Mouse (Mus musculus): ENCODE measurements around the gene Lrch1.
A peak's percentile ranks its signal among the peaks of the same experiment; 100 is the strongest.

Lrch1 gene

GRCm38 (mm10) chr14:74852965-74853758, 94.5 kb downstream of the Lrch1 start:
- DNase-seq (ENCODE audit: inconsistent ontology term), result peak; percentile 88

GRCm38 (mm10) chr14:74851866-74852265, 95.8 kb downstream of the Lrch1 start:
- DNase-seq (ENCODE audit: inconsistent ontology term), result no peak

DNA sequence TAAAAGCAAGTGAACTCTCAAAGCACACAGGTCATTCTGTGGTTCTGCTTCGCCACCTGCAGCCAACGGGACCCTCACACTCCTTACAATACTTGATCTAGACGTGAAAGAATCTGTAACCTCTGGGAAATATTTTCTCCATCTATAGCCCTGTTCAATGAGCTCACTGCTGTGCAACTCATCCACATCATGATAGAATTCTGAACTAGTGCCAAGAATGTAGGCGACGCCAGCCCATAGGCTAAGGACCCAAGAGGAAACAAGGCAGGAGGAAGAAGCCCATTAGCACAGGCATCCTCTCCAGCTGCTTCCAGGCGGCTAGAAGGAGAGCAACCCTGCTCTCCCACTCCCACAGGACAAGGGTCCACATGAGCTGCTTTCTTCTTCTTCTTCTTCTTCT, 98.7 kb downstream of the Lrch1 start:
- DNase-seq (ENCODE audit: inconsistent ontology term), result no peak

DNA sequence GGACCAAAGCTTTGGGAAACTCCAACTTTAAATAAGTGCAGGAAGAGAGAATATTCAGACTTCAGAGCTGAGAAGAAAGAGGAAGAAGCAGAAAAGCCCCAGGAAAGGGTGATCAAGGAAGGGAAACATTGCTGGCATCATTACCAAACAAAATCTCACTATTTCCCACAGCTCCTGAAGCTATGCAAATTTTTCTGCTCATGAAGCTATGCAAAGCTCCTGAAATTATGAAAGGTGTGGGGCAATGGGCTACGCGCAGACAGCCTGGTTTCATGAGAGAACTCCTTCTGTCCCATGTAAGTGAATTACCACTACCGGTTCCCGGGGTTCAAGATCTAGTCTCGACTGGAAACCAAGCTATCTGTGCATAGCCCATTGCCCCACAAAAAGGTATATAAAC, 99.5 kb downstream of the Lrch1 start:
- DNase-seq (ENCODE audit: inconsistent ontology term), result no peak

- no peak for DNase-seq (ENCODE audit: inconsistent ontology term)
These were observed 100.2 kb downstream of the Lrch1 start for GRCm38 (mm10) chr14:74847311-74848133.

- no peak for DNase-seq (ENCODE audit: inconsistent ontology term)
These were observed 101.0 kb downstream of the Lrch1 start for GRCm38 (mm10) chr14:74846668-74847067.

- DNase-seq (ENCODE audit: inconsistent ontology term), result no peak
These were observed 101.9 kb downstream of the Lrch1 start for GRCm38 (mm10) chr14:74845661-74846274.

DNA sequence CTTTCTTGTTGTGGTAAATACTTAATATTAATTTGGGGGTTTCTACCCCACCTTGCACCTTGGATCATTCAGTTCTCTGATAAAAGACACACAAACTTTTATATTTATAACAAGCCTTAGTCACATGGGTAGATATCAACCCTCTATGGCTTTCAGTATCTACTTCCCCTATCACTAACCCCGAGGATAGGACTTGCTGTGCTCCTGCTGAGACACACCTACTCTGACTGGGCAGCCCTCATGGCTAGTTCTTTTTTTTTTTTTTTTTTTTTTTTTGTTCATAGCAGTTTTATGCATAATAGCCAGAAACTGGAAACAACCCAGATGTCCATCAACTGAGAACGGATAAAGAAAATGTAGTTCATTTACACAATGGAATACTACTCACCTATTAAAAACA, 106.0 kb downstream of the Lrch1 start:
- no peak for DNase-seq (ENCODE audit: inconsistent ontology term)

DNA sequence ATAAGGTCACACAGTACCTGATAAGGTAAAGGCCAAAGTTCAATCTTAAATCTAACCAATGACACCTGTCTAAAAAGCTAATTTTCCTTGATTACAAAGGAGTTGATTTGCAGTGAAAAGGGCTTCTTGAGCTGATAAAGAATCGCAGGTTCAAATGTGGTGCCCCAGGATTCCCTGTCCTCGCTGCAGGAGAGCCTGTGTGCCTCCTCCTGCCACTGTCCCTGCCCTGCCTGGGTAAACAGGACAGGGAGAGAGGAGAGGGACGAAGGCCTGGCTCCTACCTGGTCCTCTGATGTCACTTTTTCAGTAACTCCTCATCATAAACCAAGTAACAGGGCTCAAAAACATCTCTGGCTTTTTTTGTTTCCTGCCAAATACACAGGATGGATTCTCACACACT, 106.4 kb downstream of the Lrch1 start:
- DNase-seq (ENCODE audit: inconsistent ontology term), result no peak

DNA sequence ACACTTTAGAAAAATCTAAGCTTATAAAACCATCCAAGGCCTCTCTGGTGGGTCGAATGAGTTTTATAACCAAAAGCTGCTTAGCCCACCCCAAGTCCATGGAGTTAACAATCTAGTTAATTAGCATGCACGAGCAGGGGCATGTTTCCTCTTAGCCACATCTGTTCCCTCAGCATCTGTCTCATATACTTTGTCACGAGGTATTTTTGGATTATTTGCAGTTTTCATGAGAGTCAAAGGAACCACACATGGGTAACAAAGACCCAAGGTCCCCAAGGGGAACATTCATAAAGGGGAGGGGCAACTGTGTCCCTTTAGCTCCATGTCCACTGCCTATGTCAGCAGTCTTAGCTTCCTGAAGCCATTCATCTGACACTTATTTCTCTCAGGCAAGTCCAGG, 106.9 kb downstream of the Lrch1 start:
- no peak for DNase-seq (ENCODE audit: inconsistent ontology term)

DNA sequence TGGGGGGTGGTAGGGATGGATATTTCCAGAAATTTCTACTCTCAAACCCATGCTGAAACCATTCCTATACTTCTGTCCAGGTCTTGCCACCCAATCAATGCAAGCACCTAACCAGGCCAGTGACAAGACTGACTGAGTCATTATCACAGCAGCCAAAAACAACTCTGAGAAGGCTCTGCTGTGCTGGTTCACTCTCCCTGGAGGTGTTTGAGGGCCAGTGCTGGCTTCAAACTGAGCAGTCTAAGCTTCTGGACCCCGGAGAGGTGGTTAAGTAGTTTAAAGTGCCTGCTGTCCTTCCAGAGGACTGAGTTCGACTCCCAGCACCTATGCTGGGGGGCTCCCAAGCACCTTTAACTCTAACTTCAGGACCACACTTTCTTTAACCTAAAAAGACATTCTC, 107.3 kb downstream of the Lrch1 start:
- peak; percentile 47 for DNase-seq (ENCODE audit: inconsistent ontology term)

DNA sequence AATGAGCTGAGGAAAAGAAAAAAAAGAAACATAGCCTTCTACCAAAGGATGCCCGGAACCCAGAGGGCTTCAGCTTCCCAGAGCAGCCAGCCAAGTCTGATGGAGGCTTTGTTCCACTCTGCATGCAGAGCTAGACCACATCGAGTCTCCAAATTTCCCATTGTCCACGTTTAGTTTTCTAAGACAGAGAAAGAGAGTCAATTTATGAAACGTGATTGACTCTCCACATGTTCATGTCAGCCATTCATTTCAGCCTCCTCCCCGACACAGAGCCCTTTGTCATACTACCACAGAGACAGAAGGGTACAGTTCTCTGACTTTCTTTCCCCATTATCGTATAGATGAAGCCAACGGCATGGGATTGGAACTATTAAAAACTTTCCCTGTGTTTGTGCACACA, 108.9 kb downstream of the Lrch1 start:
- DNase-seq (ENCODE audit: inconsistent ontology term), result no peak

DNA sequence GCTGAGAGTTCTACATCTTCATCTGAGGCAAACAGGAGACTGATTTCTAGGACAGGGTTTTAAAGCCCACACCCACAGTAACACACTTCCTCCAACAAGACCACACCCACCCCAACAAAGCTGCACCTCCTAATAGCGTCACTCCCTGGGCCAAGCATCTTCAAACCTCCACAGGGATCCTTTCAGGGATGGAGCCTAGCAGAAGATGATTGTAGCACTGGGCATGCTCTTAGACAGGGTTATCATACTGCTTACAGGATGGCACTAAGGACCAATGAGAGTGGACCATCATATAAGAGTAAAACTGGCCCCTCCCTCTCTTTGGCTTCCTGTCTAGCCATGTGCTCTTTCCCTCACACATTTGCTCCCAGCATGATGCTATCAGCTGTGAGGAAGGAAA, 112.7 kb downstream of the Lrch1 start:
- no peak for DNase-seq (ENCODE audit: inconsistent ontology term)

DNA sequence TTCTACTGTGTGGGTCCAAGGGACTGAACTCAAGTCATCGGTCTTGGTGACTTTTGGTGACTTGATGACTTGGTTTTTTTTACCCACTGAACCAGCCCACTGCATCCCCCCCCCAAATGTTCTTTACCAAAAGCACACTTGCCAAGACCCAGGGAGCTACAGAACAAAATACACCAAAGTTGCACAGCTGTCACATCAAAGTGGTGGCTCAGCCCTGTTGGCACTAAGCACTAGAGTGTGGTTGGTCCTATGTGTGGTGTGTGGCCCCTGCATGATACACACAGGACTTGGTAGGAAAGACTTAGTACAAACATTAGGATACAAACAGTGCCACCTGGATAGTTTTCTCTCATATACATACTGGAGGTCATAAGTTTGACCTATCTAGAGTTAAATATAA, 113.5 kb downstream of the Lrch1 start:
- DNase-seq (ENCODE audit: inconsistent ontology term), result no peak

GRCm38 (mm10) chr14:74831653-74832052, 116.0 kb downstream of the Lrch1 start:
- no peak for DNase-seq (ENCODE audit: inconsistent ontology term)

DNA sequence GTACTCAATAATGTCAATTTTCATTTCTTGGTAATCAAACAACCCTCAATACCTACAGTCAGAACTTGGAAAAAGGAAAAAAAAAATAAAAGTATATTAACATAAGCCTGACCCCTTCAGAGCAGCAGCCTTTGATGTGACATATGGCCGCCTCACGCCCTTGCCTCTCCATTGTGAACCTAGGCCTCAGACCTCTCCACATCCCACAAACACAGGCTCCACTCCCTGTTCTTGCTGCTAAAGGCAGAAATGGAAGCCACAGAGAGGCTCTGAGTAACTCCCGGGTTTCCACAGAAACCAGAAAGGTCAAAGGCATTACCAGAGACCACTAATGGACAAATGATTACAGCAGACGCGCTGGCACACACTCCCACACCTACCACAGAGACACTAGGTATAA, 116.6 kb downstream of the Lrch1 start:
- no peak for DNase-seq (ENCODE audit: inconsistent ontology term)

GRCm38 (mm10) chr14:74830591-74830990, 117.1 kb downstream of the Lrch1 start:
- no peak for DNase-seq (ENCODE audit: inconsistent ontology term)

DNA sequence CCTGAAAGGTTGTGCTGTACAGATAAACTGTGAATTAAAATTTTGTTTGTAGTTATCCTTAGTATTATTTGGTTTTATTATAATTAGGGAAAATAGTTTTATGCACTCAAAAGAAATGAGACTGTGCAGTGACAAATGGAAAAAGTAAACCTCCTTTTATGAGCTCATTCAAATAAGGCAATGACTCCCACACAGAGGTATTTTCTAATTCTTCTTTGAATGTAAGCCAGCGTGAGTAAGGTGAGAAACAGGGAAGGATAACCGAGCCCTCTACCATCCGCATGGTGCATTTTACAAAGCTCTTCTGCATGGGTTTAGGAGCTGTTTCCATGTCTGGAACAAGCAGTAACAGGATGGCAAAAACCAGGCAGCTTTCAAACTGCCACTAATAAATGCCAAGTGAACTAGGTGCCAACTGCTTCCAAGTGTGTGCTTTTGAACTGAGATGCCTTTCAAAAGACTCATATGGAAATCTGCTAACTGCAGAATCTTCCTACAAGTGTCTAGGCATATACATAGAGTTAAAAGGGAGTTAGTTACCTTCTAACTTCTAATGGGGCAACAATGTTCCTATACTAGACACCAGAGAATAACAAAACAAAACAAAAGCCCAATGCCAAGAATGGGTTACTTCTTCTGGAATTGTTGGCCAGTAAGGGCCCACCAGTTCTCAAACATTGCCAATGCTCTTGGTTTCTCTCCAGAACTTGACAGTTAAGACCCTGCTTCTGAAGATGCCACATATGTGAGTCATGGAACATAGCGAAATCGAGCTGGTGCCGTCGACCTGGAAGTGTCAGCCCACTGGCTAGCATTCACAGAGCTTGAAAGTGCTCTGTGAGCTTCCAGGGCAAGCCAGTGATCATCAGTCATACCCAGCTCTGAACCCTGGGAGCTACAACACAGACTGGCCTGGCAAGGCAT, 124.7 kb downstream of the Lrch1 start:
- DNase-seq (ENCODE audit: inconsistent ontology term), result peak; percentile 84

DNA sequence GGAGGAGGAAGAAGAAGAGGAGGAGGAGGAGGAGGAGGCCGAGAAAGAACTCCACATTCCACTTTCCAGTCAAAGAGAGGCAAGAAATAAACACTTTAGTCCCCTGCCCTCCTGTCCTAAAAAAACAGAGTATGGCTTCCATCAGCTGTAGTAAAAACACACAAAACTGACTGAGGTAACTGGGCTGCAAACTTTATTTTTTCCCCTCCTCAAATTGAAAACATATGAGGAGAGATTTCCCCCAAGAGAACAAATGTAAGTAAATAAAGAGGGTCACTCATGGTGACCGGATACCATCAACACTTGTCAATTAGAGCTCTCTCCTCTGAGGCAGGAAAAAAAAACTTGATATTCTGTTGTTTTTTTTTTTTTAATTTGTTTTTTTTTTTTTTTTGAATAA, 125.6 kb downstream of the Lrch1 start:
- no peak for DNase-seq (ENCODE audit: inconsistent ontology term)

GRCm38 (mm10) chr14:74820180-74820813, 127.4 kb downstream of the Lrch1 start:
- DNase-seq (ENCODE audit: inconsistent ontology term), result peak; percentile 62

- DNase-seq (ENCODE audit: inconsistent ontology term), result no peak
These were observed 131.0 kb downstream of the Lrch1 start for GRCm38 (mm10) chr14:74816705-74817104.

All from Muller cell, postnatal 12 days (primary cell).